Mouse (Mus musculus) hindbrain, embryonic 16.5 days (tissue): Measurements from ENCODE around the gene Bicral. TPM values are rescaled to one million over a fixed set of nuclear protein-coding genes. Genes with fewer than 3 reads are reported as not detected.

Experiments
- polyA plus RNA-seq: library from polyadenylated mRNA; unstranded; fragments of >200 nt; fragmentation: Nextera tagmentation; extraction: Ambion mirVana; gene quantifications from 2 replicates; pipeline ENCODE4 v1.2.1, GENCODE M21; 2015

The Bicral gene
- polyA plus RNA-seq, 1 experiment from 2014 or later = 6.0 TPM

Other genes with a start within 250 kb of the Bicral start
- 25.9 and 36.1 TPM in 2 replicates for gene Ptk7, start 229.0 kb downstream of the Bicral start, polyA plus RNA-seq
- 32.3 and 34.1 TPM in 2 replicates for gene Klc4, start 212.5 kb downstream of the Bicral start, polyA plus RNA-seq
- gene Mrpl2, start 212.3 kb downstream of the Bicral start, polyA plus RNA-seq = 64.5 and 73.7 TPM in 2 replicates
- gene Cul7, start 208.1 kb downstream of the Bicral start, polyA plus RNA-seq = 39.9 and 45.4 TPM in 2 replicates
- gene Rrp36, start 184.1 kb downstream of the Bicral start, polyA plus RNA-seq = 51.4 and 54.8 TPM in 2 replicates
- gene Mea1, start 179.7 kb downstream of the Bicral start, polyA plus RNA-seq = 317 and 353 TPM in 2 replicates
- gene Klhdc3, start 177.6 kb downstream of the Bicral start, polyA plus RNA-seq = 176 and 179 TPM in 2 replicates
- gene Ppp2r5d, start 153.4 kb downstream of the Bicral start, polyA plus RNA-seq = 102 and 112 TPM in 2 replicates
- gene Pex6, start 147.0 kb downstream of the Bicral start, polyA plus RNA-seq = 23.0 and 25.7 TPM in 2 replicates
- gene Gnmt, start 129.3 kb downstream of the Bicral start, polyA plus RNA-seq = 1.1 and 1.7 TPM in 2 replicates
- 71.4 and 78.0 TPM in 2 replicates for gene Cnpy3, start 106.3 kb downstream of the Bicral start, polyA plus RNA-seq
- 0.16 TPM in 1 of 2 replicates, not detected in the other for gene Ptcra, start 94.8 kb downstream of the Bicral start, polyA plus RNA-seq
- 49.8 and 57.2 TPM in 2 replicates for gene 2310039H08Rik, start 85.8 kb downstream of the Bicral start, polyA plus RNA-seq
- 75.5 and 80.4 TPM in 2 replicates for gene Rpl7l1, start 75.8 kb downstream of the Bicral start, polyA plus RNA-seq
- 52.6 and 53.6 TPM in 2 replicates for gene Tbcc, start 32.2 kb upstream of the Bicral start, polyA plus RNA-seq
- gene Prph2, start 52.0 kb upstream of the Bicral start, polyA plus RNA-seq = not detected in 2 replicates
- 12.6 and 13.6 TPM in 2 replicates for gene Ubr2, start 152.1 kb upstream of the Bicral start, polyA plus RNA-seq